Mouse (Mus musculus): ENCODE results near the gene Pdzrn4. TPM values are rescaled to one million over a fixed set of nuclear protein-coding genes. Genes with fewer than 3 reads are reported as not detected.
A peak's percentile ranks its signal among the peaks of the same experiment; 100 is the strongest.

Gene Pdzrn4
- total and polyA plus RNA-seq, 2 experiments from 2014 or later: 14.6 to 23.0 TPM

- peak; percentile 52 for TF ChIP-seq CTCF (IDR thresholded peaks at IDR 0.05)
- Histone ChIP-seq H3K4me1 (ENCODE audit: insufficient read depth, low read length) (no peaks in the 10 kb centered on the region), H3K27ac (ENCODE audit: low read depth, low read length) (peak overlapping the region; percentile 59), H3K4me3 (ENCODE audit: low read depth, low read length) (peak overlapping the region; percentile 49), H3K9me3 (ENCODE audit: low read length) (no peaks in the 10 kb centered on the region), H3K4me2 (ENCODE audit: low read depth, low read length, poor library complexity, severe bottlenecking) (peak overlapping the region; percentile 61), H3K27me3 (ENCODE audit: insufficient read depth, low read length) (no peaks in the 10 kb centered on the region), H3K36me3 (ENCODE audit: insufficient read depth, low read length) (no peaks in the 10 kb centered on the region), H3K9ac (replicated peaks; ENCODE audit: low read length, poor library complexity, severe bottlenecking) (peak overlapping the region; percentile 50; the same call in 1 of the 2 replicates)
- ATAC-seq (ENCODE audit: low FRiP score): peak; percentile 81
- under 1% methylated on average over 20 of the region's 20 CpGs for WGBS
- peak; percentile 79 for DNase-seq (ENCODE audit: low spot score)
Measured at GRCm38 (mm10) chr15:92597011-92597780, 200.5 kb downstream of the Pdzrn4 start.

GRCm38 (mm10) chr15:92598380-92599295, 202.0 kb downstream of the Pdzrn4 start:
- TF ChIP-seq CTCF (IDR thresholded peaks at IDR 0.05): peak; percentile 69
- 1% methylated on average over 18 of the region's 18 CpGs for whole genome bisulfite sequencing

GRCm38 (mm10) chr15:92599381-92599780, 202.7 kb downstream of the Pdzrn4 start:
- peaks cover 5% of the 10 kb centered on the region; the same call in 1 of the 2 replicates for H3K9me3 ChIP-seq (ENCODE audit: low read length)
- H3K9ac ChIP-seq (replicated peaks; ENCODE audit: low read length, poor library complexity, severe bottlenecking): peak overlapping the region; percentile 57
- H3K4me2 ChIP-seq (ENCODE audit: low read depth, low read length, poor library complexity, severe bottlenecking): peak overlapping the region; percentile 57
- WGBS: 6% methylated on average over 7 of the region's 7 CpGs
- H3K4me3 ChIP-seq (ENCODE audit: low read depth, low read length): peak overlapping the region; percentile 38
- TF ChIP-seq CTCF (IDR thresholded peaks at IDR 0.05): no peak
- H3K4me1 ChIP-seq (ENCODE audit: insufficient read depth, low read length): no peaks in the 10 kb centered on the region
- H3K27me3 ChIP-seq (ENCODE audit: insufficient read depth, low read length): no peaks in the 10 kb centered on the region
- ATAC-seq (ENCODE audit: low FRiP score): no peak
- no peaks in the 10 kb centered on the region for H3K36me3 ChIP-seq (ENCODE audit: insufficient read depth, low read length)
- peak overlapping the region; percentile 57 for H3K27ac ChIP-seq (ENCODE audit: low read depth, low read length)
- no peak for DNase-seq (ENCODE audit: low spot score)

More at GRCm38 (mm10) chr15:92598380-92599295, 202.0 kb downstream of the Pdzrn4 start:
- H3K9me3 ChIP-seq (ENCODE audit: low read length): peaks cover 2% of the 10 kb centered on the region; the same call in 1 of the 2 replicates
- H3K9ac ChIP-seq (replicated peaks; ENCODE audit: low read length, poor library complexity, severe bottlenecking): peak overlapping the region; percentile 57
- DNase-seq (ENCODE audit: low spot score) (peak; percentile 85), ATAC-seq (ENCODE audit: low FRiP score) (no peak)
- peak overlapping the region; percentile 57 for H3K4me2 ChIP-seq (ENCODE audit: low read depth, low read length, poor library complexity, severe bottlenecking)
- peak overlapping the region; percentile 38 for H3K4me3 ChIP-seq (ENCODE audit: low read depth, low read length)
- no peaks in the 10 kb centered on the region for H3K27me3 ChIP-seq (ENCODE audit: insufficient read depth, low read length)
- peak overlapping the region; percentile 57 for H3K27ac ChIP-seq (ENCODE audit: low read depth, low read length)
- H3K4me1 ChIP-seq (ENCODE audit: insufficient read depth, low read length): no peaks in the 10 kb centered on the region
- no peaks in the 10 kb centered on the region for H3K36me3 ChIP-seq (ENCODE audit: insufficient read depth, low read length)

GRCm38 (mm10) chr15:92610866-92611265, 214.2 kb downstream of the Pdzrn4 start:
- Histone ChIP-seq H3K27me3 (ENCODE audit: insufficient read depth, low read length) (no peaks in the 10 kb centered on the region), H3K4me2 (ENCODE audit: low read depth, low read length, poor library complexity, severe bottlenecking) (no peak overlapping the region), H3K9ac (replicated peaks; ENCODE audit: low read length, poor library complexity, severe bottlenecking) (no peak overlapping the region), H3K9me3 (ENCODE audit: low read length) (no peaks in the 10 kb centered on the region), H3K36me3 (ENCODE audit: insufficient read depth, low read length) (no peaks in the 10 kb centered on the region), H3K4me3 (ENCODE audit: low read depth, low read length) (no peak overlapping the region), H3K27ac (ENCODE audit: low read depth, low read length) (no peak overlapping the region), H3K4me1 (ENCODE audit: insufficient read depth, low read length) (no peaks in the 10 kb centered on the region)
- no peak for ATAC-seq (ENCODE audit: low FRiP score)
- no peak for DNase-seq (ENCODE audit: low spot score)
- no peak for TF ChIP-seq CTCF (IDR thresholded peaks at IDR 0.05)
- 98% methylated on average over 3 of the region's 3 CpGs for WGBS

- TF ChIP-seq CTCF (IDR thresholded peaks at IDR 0.05): no peak
- WGBS: 27% methylated on average over 1 of the region's 1 CpGs
- no peak overlapping the region for H3K4me3 ChIP-seq (ENCODE audit: low read depth, low read length)
- H3K4me1 ChIP-seq (ENCODE audit: insufficient read depth, low read length): no peaks in the 10 kb centered on the region
- no peak for ATAC-seq (ENCODE audit: low FRiP score)
- H3K27ac ChIP-seq (ENCODE audit: low read depth, low read length): no peak overlapping the region
- H3K9me3 ChIP-seq (ENCODE audit: low read length): no peaks in the 10 kb centered on the region
- no peaks in the 10 kb centered on the region for H3K36me3 ChIP-seq (ENCODE audit: insufficient read depth, low read length)
- no peak for DNase-seq (ENCODE audit: low spot score)
- H3K9ac ChIP-seq (replicated peaks; ENCODE audit: low read length, poor library complexity, severe bottlenecking): no peak overlapping the region
- no peaks in the 10 kb centered on the region for H3K27me3 ChIP-seq (ENCODE audit: insufficient read depth, low read length)
- no peak overlapping the region for H3K4me2 ChIP-seq (ENCODE audit: low read depth, low read length, poor library complexity, severe bottlenecking)
Measured at GRCm38 (mm10) chr15:92612386-92612785, 215.7 kb downstream of the Pdzrn4 start.

Measured in midbrain, postnatal 0 days (tissue).